Mouse (Mus musculus): ENCODE measurements around the gene Cmya5.

GRCm38 (mm10) chr13:93122321-93122720 is 22.2 kb downstream of the Cmya5 start:
- TF ChIP-seq CTCF (IDR thresholded peaks at IDR 0.05; ENCODE audit: control insufficient read depth, insufficient read depth, insufficient read length) (no peak), MAX (IDR thresholded peaks at IDR 0.05) (no peak), USF1 (IDR thresholded peaks at IDR 0.05; ENCODE audit: low read depth) (no peak), MYOD1 (IDR thresholded peaks at IDR 0.05; ENCODE audit: control insufficient read depth, insufficient read length, low read depth) (no peak), CEBPB (IDR thresholded peaks at IDR 0.05; ENCODE audit: low read depth) (no peak), MYOG (IDR thresholded peaks at IDR 0.05; ENCODE audit: control insufficient read depth, extremely low read depth, insufficient read length) (no peak), FOSL1 (IDR thresholded peaks at IDR 0.05; ENCODE audit: insufficient read depth, low read length, poor library complexity, severe bottlenecking) (no peak)
